Mouse (Mus musculus) bone marrow macrophage, adult 2 months (primary cell): ENCODE results near the gene Cpe.

ENCODE experiments used
- CTCF ChIP-seq: IDR thresholded peaks from 2 replicates; pipeline ENCODE4 v1.5.1; 2012; ENCODE audit warnings: low read depth, mild to moderate bottlenecking, low read length, moderate library complexity
- POLR2A ChIP-seq: IDR thresholded peaks from 2 replicates; pipeline ENCODE4 v1.6.1; 2012; ENCODE audit warnings: mild to moderate bottlenecking, low read depth, low read length, borderline replicate concordance

GRCm38 (mm10) chr8:64690845-64691244, 2.0 kb downstream of the Cpe start:
- no peak for TF ChIP-seq POLR2A
- no peak for TF ChIP-seq CTCF
